Mouse (Mus musculus) layer of hippocampus, adult 8-10 months (tissue): Measurements from ENCODE around the gene Gm47985. TPM values are rescaled to one million over a fixed set of nuclear protein-coding genes. Genes with fewer than 3 reads are reported as not detected.
A peak's percentile ranks its signal among the peaks of the same experiment; 100 is the strongest.
"Not testable (repeated sequence)": the region's sequence is repeated elsewhere in the genome, so short reads cannot be mapped to it uniquely, and the experiment has no call there.

Source experiments
- DNase-seq, 2 experiments: peaks; one replicate each; pipeline ENCODE4 v3.0.0; 2022; ENCODE audit warnings: low spot score in 2 of 2
- total RNA-seq, 4 experiments: library from RNA; stranded (reverse); gene quantifications; 2 replicates each; pipeline ENCODE4 v1.2.4; 2022

Gene Gm47985
- total RNA-seq: under 1 TPM in 1 of 4 experiments, not detected in 3; 0.25 TPM

DNA sequence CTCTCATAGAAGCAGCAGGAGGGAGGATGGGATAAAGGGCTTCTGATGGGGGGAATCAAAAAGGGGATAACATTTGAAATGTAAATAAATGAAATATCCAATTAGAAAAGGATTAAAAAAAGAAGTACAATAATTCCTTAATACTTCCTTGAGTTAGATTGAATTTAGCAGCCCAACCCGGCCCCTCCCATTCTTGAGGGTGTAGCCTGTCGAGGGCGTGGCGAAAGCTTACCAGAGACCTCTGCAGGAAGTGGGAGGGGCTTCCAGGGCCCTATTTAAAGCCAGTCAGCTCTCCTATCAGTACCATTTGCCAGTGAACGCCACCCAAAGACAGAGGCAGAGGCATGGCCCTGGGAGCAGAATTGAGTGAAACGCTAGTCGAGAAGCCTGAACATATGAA, at the start of gene Gm47985:
Gene Gm47985, plus strand, starts transcription at position 272 of the 400 bp plus-strand sequence.
- not testable (repeated sequence) for DNase-seq

DNA sequence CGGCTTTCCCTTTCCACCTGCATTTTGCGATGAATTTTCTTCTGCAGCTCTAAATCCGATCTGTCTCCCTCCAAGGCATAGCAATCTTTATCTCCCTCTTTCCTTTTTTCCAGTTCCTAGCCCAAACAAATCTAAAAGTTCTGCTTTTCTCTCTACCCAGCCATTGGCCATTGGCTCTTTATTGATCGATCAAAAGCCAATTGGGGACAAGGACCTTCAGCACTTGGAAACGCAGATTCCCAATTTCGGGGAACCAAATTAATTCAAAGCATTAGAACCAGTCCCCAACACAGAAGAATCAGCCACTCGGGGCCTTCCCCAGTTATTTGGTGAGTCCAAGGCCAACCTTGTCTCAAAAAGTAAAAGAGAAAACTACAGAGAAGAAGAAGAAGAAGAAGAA, 49.7 kb upstream of the Gm47985 start:
- DNase-seq: no peak

DNA sequence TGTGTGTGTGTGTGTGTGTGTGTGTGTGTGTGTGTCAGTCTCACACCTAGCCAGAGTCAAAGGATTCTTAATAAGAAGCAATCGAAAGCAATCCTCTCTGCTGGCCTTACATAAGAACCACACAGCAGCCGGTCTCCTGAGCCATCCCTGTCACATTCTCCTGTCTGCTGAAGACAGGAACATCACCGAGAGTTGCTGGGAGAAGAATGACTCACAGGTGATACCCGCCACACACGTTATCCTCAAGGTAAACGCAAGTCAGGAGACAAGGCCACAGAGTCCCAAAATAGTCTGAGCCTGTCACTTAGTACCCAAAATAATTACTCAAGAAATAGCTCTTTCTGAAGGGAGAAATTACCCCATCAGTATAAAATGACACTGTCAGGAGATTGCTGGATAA, 43.9 kb upstream of the Gm47985 start:
- no peak for DNase-seq

DNA sequence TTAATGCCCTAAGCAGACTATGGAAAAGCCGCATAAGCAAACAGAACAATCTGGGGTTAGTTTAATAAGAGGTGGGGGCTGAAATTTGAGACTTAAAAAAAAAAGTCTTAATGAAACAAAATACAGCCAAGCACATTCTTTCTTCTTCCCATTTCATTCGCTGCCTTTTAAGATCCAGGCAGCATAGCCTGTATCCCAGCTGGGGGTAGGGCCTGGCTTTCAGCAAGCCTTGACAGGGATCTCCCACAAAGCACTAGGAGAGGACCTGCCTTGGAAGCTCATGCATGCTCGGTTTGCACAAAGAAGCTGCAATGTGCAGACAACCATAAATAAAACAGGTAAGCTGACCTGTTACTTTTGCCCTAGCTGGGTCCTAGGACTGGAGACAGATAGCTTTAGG, 41.4 kb upstream of the Gm47985 start:
- DNase-seq: no peak

DNA sequence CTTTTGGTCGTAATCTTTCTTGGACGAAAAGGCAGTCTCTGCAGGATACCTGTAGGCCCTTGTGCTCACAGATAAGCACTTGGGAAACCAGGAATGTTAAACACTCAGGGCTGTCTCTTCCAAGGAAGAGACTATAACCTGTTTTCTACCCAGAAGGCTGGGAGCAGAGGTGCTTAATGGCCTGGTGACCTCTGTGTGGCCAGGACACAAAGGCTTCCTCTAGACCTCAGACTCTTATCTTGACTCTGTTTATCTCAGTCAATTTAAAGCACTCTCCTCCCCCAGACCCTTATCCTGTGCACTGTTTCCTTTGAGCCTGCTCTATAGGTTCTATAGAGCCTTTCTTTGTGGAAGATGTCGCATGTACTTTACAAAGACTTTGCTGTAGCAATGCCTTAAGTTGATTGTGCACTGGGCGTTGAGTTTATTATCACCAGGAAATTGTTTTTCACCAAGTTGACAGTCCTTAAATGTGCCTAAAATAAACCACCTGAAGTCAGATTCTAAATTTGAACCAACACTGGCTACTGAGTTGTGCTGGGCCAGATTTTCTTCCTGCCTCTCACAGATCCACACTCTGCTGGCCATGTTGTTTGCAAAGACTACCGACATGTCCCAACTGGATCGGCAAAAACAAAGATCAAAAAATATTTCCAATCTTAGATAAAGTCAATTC, 37.7 kb upstream of the Gm47985 start:
- no peak for DNase-seq

DNA sequence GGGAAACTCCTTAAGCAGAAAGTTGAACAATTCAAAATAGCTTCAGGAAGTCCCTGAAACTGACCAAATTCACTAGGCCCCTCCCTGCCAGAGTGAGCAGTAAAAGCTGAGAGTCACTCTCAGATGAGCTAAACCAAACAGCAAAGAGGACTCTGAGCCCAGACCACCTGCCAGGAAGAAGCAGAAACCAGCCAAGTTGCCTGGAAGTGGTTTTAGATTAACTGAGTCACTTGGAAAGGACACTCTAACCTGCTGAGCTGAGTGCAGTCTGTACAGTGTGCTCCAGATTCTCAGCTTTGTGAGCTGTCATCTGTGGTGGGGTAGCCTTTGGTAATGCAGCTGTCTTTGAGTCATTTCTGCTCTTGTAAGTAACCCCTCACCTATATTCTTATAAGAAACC, 34.5 kb upstream of the Gm47985 start:
- no peak for DNase-seq

DNA sequence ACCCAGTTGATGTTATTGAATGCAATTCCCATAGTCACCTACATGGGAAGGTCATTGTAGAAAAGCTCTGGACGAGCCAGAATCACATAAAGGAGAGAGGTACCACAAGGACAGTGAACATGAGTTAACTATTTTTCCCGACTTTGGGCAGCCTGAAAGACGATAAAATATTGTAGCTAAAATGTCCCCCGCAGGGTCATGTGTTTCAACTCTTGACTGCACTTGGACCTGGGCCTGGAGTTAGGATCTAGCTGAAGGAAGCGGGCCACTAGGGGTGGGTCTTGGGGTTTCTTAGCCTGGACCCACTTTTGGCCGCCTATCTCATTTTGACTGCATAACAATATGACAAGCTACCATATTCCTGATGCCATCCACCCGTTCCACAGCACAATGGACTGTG, 32.1 kb upstream of the Gm47985 start:
- no peak for DNase-seq

DNA sequence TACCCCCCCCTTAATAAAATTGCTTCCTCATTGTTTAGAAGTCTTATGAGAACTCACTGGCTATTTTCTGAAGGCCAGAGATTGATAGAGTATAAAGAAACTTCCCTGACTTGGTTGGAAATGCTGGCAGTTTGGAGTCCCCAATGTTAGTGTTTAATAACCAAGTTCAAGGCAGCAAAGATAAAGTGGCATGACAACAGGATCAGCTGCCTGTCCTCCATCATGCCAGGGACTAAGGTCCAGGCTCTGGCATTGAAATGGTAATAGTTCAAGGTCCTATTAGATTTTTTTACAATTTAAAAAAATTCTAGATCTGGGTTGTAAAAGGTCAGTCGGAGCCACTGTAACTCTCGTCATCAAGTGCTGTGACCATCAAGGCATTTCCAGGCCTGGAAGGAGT, 31.2 kb upstream of the Gm47985 start:
- DNase-seq: no peak

DNA sequence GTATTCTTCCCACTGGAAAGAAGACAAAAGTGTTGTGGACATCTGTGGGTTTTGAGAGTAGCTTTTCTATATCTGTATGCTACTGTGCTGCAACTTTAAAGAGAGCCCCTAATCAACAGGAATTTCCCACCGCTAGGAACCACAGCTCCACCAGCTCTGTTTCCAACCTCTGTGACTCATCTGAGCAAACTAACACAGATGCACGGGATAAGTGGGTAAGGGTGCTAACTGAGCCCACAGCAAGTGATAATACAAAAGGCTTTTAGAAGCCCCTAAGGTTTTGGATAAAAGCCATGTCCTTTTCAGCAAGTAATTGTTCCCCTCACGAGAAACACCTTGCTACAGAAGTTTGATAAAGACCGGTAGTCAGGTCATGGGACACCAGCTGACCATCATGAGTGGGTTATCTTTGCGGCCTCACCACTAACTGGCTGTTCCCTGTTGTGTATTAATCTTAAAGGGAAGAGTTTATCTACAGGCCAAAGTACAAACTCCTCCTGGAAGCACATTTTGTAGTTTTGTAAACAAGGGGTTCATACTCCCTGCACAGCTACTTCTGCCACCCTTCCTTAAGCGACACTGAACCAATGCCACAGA, 29.2 kb upstream of the Gm47985 start:
- DNase-seq: no peak

DNA sequence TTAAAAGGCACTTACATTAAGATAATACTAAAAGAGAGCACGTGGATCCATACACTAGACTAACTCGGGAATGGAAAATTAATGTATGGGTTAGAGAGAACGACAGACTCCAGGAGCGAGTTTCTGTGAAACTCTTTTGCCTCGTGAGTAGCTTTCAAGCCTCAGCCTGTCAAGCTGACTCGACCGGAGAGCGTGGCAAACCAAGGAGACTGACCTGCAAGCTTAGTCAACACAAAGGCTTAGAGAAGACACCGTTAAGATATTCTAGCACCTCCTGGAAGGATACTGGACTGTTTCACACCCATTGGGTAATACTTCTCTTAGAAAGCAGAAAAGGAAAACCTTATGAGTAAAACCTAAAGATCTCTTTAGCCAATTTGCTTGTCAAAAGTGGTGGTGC, 28.2 kb upstream of the Gm47985 start:
- not testable (repeated sequence) for DNase-seq

DNA sequence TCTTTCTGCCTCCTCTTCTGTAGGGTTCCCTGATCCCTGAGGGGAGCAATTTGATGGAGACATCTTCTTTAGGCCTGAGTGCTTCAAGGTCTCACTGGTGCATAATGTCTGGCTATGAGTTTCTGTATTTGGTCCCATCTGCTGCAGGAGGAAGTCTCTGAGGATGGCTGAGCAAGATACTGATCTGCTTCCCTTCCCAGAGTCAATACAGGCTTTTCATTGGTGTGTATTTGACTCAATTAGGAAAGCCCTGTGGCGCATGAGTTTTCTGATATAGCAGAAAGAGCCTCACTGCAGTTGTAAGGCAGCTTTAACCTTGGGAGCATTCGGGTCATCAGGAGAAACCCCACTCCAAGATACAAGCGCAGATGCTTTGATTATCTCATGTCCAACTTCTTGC, 26.2 kb upstream of the Gm47985 start:
- no peak for DNase-seq

DNA sequence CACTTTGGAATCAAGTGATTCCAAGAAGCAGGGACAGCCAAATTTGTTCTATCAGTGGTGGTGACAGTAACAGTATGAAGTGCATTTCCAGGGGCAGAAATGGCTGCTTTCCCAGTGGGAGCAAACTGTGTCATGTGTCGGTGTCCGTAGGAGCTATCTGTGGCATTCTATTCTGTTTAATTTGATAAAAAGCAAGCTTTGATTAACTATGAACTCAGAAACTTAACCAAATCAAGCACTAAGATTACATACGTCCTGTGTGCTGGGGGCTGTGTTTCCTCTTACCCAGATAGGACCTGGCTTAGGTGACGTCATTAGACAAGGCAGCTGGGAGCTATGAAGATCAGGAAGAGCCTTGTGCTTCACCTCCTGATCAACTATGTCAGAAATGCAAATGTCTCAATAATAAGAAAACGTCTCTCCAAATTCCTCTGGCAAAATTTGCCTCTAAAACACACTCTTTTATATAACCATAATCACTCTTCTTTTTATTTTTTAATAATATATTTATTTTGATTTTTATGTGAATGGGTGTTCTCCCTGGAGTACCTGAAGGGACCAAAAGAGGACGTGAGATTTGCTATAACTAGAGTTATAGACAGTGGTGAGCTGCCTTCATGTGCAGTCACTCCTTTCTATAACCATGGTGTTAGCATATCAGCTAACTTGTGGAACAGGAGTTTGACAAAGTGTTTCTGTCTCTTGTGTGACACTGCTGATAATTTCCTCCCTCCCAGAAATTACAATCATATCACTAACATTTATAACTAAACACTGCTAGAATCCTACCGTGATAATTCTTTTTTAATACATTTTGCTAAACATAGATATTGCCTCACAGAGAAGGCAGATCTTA, 25.3 kb upstream of the Gm47985 start:
- no peak for DNase-seq

DNA sequence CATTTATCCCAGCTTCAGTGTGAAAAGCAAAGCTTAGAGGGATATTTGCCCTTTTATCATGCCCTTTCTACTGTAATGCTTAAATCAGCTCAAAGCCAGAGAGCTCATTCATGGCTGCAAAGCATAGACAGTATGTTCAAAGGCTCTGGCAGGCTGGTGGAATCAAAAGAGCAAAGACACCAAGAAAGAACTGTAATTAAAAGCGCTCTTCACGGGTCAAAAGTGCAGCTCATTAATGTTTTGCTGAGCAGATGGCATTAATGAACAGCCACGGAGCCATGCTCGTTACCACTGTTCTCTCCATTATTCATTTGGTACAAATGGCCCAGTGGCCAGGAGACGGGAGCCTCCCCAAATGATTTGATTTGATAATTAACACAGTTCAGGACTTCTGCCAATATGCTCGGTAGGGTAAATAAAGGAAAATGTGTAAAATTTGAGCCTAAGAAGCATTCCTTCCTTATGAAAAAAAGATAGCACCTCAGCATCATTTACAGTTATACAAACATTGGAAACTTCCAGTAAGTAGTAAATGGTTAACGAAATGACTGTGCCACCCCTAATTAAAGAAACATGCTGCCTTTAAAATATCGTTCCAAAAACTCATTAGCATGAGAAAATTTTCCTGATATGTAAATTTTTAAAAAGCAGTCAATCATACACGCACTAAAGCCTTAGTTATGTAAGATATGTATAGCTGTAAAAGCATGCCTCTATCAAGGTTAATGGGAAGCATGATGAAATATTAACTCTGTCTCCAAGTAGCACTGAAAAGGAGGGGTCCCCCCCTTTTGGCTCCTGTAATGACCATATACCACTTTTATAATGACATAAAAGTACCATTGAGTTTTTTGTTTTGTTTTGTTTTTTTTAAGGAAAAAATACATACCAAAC, 24.1 kb upstream of the Gm47985 start:
- DNase-seq: no peak

DNA sequence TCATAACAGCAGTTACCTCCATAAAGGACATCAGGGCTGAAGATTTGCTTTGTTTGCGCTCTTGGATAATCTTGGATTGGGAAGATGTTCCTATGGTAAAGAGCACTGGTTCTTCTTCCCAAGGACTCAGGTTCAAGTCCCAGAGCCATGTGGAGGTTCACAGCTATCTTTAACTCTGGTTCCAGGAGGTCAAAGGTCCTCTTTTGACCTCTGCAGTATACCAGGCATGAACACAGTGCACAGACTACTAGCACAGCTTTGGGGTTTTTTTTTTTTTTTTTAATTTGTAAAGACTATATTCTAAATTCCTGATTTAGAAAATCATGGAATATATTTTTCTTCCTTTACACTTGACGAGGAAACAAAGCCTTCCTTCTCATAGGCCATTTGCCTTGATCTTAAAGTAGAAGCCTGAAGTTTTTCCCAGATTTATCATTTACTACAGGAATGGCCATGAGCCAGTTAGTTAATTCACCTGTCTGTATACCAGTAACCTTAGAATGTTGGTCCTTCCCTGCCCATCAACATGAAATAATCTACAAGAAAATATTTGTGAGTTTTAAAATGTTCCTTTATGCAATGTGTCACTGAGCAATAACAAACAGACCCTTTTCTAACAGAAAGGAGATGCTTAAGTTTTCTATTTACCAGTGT, 23.4 kb upstream of the Gm47985 start:
- no peak for DNase-seq

DNA sequence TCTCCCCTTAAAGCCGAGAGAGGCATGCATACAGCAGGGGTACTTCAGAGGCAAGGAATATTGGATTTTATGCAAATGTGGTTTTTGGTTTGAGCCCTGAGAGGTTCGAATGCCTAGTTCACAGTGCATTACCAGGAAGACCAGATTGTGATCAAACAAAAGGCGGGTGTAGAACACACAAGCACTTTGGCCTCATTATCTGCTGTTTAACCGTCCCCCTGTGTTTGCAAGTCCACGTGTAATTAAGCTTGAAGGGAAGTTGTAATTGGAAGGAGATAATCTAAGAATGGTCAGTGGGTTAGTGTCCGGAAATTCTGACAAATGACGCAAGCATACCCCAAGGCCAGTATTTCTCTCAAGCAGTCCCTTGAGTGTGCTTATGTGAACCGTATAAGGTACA, 16.3 kb upstream of the Gm47985 start:
- DNase-seq: no peak

DNA sequence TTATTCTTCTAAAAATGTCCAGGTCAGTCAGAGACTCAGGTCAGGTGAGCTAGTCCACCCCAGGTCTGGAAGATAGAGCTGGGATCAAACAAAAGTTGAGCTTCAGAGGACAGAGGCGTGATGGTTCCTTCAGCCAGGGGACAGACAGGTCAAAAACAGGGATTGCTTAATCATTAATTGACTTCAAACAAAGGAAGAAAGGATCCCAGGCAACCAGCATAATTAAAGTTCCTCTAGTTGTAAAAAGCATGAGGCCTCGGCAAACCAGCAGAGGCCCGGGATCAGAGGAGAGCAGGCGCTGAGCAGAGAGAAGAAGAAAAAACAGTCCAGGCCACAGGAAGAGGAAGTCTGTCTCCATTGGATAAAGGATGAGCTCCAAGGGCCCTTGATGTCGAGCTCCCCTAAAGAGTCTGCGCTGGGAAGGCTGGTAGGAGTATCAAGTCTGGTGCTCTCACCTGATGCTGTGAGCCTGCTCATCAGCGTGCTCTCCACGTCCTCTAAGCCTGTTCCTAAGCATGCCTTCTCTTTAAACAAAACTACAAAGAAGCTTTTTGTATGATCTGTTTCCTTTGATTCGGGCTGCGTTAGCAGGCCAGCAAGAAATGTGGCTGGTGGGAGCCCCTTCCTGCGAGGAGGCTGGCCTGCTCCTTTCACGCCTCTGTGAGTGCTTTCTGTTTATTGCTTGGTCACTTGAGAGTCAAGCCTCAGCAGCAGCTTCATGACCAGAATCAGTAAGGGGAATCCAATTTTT, 14.9 kb upstream of the Gm47985 start:
- peak in 1 of 2 experiments; percentile 10 for DNase-seq

DNA sequence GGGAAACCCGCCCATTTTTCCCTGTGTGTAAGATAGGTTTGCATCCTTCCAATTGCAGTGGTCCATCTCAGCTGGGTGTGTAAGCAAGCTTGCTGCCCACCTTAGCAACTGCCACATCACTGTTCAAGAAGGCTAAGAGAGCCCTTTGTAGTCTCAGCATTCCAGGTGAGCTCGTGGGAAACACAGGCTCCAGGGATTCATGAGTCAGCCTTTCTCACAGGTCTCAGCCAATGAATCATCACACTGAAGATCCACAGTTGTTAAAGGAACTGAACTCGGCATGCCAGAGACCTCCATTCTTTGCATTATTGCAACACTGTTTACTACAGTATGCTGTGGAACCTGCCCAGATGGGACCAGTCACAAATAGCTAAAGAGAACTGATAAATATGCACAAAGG, 13.7 kb upstream of the Gm47985 start:
- DNase-seq: no peak

DNA sequence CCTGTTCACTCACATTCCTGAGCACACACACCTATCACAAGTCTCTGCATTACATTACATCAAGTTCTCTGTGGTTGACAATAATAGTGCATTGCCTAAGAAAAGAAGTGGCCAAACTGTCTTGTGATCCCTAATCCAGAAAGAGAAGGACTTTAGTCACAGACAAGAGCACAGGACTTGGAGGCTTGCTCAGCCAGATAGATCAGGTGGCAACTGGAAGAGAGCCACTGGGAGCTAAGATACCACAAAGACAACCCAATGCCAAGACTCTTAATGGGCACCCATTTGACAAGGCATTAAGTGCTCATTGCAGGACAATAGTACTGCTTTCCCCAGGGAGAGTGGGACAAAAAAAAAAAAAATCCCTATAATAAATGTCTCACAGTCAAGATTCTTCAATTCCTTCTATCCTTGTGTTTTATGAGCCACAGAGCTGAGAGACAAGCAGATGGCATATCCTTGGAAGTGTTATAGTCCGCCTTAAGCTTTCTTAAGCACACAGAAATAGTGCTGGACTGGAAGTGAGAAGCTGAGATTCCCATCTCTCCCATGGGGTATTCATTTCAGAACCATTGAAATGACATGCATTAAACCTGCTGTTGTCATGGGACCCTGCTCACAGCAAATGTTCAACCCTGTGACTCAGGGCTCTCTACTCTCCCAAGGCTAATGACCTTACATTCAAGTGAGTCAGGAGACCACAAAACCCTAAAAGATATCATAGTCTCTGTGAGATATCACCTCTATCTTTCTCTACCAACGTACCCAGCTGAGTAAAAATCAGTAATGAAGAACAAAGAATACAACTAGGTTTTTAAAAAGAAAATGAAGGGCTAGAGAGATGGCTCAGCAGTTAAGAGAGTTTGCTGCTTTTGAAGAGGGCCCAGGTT, 10.5 kb upstream of the Gm47985 start:
- DNase-seq: no peak
